Mouse (Mus musculus): Measurements from ENCODE around the gene Epb41l1. TPM values are rescaled to one million over a fixed set of nuclear protein-coding genes. Genes with fewer than 3 reads are reported as not detected.

Gene Epb41l1
- total and polyA plus RNA-seq, 2 experiments from 2014 or later: 10.0 to 211 TPM

GRCm38 (mm10) chr2:156490176-156490575, 69.5 kb downstream of the Epb41l1 start:
- Histone ChIP-seq H3K4me2 (ENCODE audit: low read depth) (peak overlapping the region; percentile 8; the same call in 1 of the 2 replicates), H3K9me3 (ENCODE audit: low read length) (no peaks in the 10 kb centered on the region), H3K36me3 (ENCODE audit: insufficient read depth) (peaks cover 11% of the 10 kb centered on the region), H3K4me1 (ENCODE audit: insufficient read depth) (0 out of 2 replicates have a peak, but pooled peaks cover 6% of the 10 kb centered on the region), H3K9ac (no peak overlapping the region), H3K4me3 (ENCODE audit: low read depth, low read length) (no peak overlapping the region), H3K27ac (ENCODE audit: low read depth, low read length) (peak overlapping the region; percentile 64), H3K27me3 (ENCODE audit: insufficient read depth, low read length) (no peaks in the 10 kb centered on the region)
- TF ChIP-seq CTCF (IDR thresholded peaks at IDR 0.05; ENCODE audit: low read depth): no peak
- ATAC-seq (peak; percentile 37; the same call in 1 of the 2 replicates), DNase-seq (no peak)
- WGBS: 51% methylated on average over 11 of the region's 11 CpGs

GRCm38 (mm10) chr2:156491796-156492195, 71.1 kb downstream of the Epb41l1 start:
- no peak overlapping the region for H3K4me2 ChIP-seq (ENCODE audit: low read depth)
- no peak overlapping the region for H3K4me3 ChIP-seq (ENCODE audit: low read depth, low read length)
- 0 out of 2 replicates have a peak, but pooled peaks cover 6% of the 10 kb centered on the region for H3K4me1 ChIP-seq (ENCODE audit: insufficient read depth)
- ATAC-seq (no peak), DNase-seq (no peak)
- H3K27ac ChIP-seq (ENCODE audit: low read depth, low read length): no peak overlapping the region
- peaks cover 25% of the 10 kb centered on the region for H3K36me3 ChIP-seq (ENCODE audit: insufficient read depth)
- H3K9me3 ChIP-seq (ENCODE audit: low read length): no peaks in the 10 kb centered on the region
- H3K27me3 ChIP-seq (ENCODE audit: insufficient read depth, low read length): no peaks in the 10 kb centered on the region
- H3K9ac ChIP-seq: no peak overlapping the region
- WGBS: 72% methylated on average over 5 of the region's 5 CpGs
- TF ChIP-seq CTCF (IDR thresholded peaks at IDR 0.05; ENCODE audit: low read depth): no peak

- no peak overlapping the region for H3K9ac ChIP-seq
- no peaks in the 10 kb centered on the region for H3K9me3 ChIP-seq (ENCODE audit: low read length)
- H3K36me3 ChIP-seq (ENCODE audit: insufficient read depth): peaks cover 38% of the 10 kb centered on the region
- no peak for DNase-seq
- 34% methylated on average over 9 of the region's 9 CpGs for WGBS
- TF ChIP-seq CTCF (IDR thresholded peaks at IDR 0.05; ENCODE audit: low read depth): no peak
- no peak overlapping the region for H3K4me3 ChIP-seq (ENCODE audit: low read depth, low read length)
- no peak overlapping the region for H3K27ac ChIP-seq (ENCODE audit: low read depth, low read length)
- H3K27me3 ChIP-seq (ENCODE audit: insufficient read depth, low read length): no peaks in the 10 kb centered on the region
- H3K4me1 ChIP-seq (ENCODE audit: insufficient read depth): 0 out of 2 replicates have a peak, but pooled peaks cover 6% of the 10 kb centered on the region
- 0 out of 2 replicates have a peak, but pooled peaks have one; percentile 11 for ATAC-seq
- no peak overlapping the region for H3K4me2 ChIP-seq (ENCODE audit: low read depth)
Observed at GRCm38 (mm10) chr2:156493766-156494165, 73.1 kb downstream of the Epb41l1 start.

- no peak overlapping the region for H3K9ac ChIP-seq
- no peak overlapping the region for H3K4me3 ChIP-seq (ENCODE audit: low read depth, low read length)
- no peak overlapping the region for H3K4me2 ChIP-seq (ENCODE audit: low read depth)
- ATAC-seq: no peak
- TF ChIP-seq CTCF (IDR thresholded peaks at IDR 0.05; ENCODE audit: low read depth): no peak
- H3K9me3 ChIP-seq (ENCODE audit: low read length): no peaks in the 10 kb centered on the region
- no peak overlapping the region for H3K27ac ChIP-seq (ENCODE audit: low read depth, low read length)
- H3K27me3 ChIP-seq (ENCODE audit: insufficient read depth, low read length): no peaks in the 10 kb centered on the region
- peaks cover 45% of the 10 kb centered on the region for H3K36me3 ChIP-seq (ENCODE audit: insufficient read depth)
- 82% methylated on average over 9 of the region's 9 CpGs for WGBS
- 0 out of 2 replicates have a peak, but pooled peaks cover 6% of the 10 kb centered on the region for H3K4me1 ChIP-seq (ENCODE audit: insufficient read depth)
- no peak for DNase-seq
Observed at GRCm38 (mm10) chr2:156494465-156494864, 73.8 kb downstream of the Epb41l1 start.

DNA sequence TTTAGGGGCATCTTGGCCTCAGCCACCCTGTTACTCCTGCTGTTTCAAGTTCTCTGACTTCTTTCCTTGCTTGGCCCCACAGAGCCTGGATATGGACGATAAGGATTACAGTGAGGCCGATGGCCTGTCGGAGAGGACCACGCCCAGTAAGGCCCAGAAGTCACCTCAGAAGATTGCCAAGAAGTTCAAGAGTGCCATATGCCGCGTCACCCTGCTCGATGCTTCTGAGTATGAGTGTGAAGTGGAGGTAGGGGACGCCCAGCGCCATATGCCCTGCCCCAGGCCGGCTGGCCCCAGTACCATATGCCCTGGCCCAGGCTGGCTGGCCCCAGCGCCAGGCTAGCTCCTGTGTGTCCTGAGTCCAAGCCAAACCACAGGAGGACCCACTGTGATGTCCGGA, 74.2 kb downstream of the Epb41l1 start:
- no peak for TF ChIP-seq CTCF (IDR thresholded peaks at IDR 0.05; ENCODE audit: low read depth)
- ATAC-seq (no peak), DNase-seq (no peak)
- no peak overlapping the region for H3K9ac ChIP-seq
- H3K9me3 ChIP-seq (ENCODE audit: low read length): no peaks in the 10 kb centered on the region
- no peak overlapping the region for H3K4me3 ChIP-seq (ENCODE audit: low read depth, low read length)
- no peak overlapping the region for H3K27ac ChIP-seq (ENCODE audit: low read depth, low read length)
- H3K36me3 ChIP-seq (ENCODE audit: insufficient read depth): peaks cover 49% of the 10 kb centered on the region
- H3K4me2 ChIP-seq (ENCODE audit: low read depth): no peak overlapping the region
- H3K27me3 ChIP-seq (ENCODE audit: insufficient read depth, low read length): no peaks in the 10 kb centered on the region
- WGBS: 91% methylated on average over 12 of the region's 12 CpGs
- 0 out of 2 replicates have a peak, but pooled peaks cover 4% of the 10 kb centered on the region for H3K4me1 ChIP-seq (ENCODE audit: insufficient read depth)

GRCm38 (mm10) chr2:156496816-156497566, 76.3 kb downstream of the Epb41l1 start:
- ATAC-seq (no peak), DNase-seq (no peak)
- Histone ChIP-seq H3K4me3 (ENCODE audit: low read depth, low read length) (no peak overlapping the region), H3K9ac (no peak overlapping the region), H3K4me1 (ENCODE audit: insufficient read depth) (no peaks in the 10 kb centered on the region), H3K9me3 (ENCODE audit: low read length) (no peaks in the 10 kb centered on the region), H3K27me3 (ENCODE audit: insufficient read depth, low read length) (no peaks in the 10 kb centered on the region), H3K27ac (ENCODE audit: low read depth, low read length) (no peak overlapping the region), H3K36me3 (ENCODE audit: insufficient read depth) (peaks cover 65% of the 10 kb centered on the region), H3K4me2 (ENCODE audit: low read depth) (no peak overlapping the region)
- TF ChIP-seq CTCF (IDR thresholded peaks at IDR 0.05; ENCODE audit: low read depth): no peak
- 36% methylated on average over 5 of the region's 5 CpGs for WGBS

DNA sequence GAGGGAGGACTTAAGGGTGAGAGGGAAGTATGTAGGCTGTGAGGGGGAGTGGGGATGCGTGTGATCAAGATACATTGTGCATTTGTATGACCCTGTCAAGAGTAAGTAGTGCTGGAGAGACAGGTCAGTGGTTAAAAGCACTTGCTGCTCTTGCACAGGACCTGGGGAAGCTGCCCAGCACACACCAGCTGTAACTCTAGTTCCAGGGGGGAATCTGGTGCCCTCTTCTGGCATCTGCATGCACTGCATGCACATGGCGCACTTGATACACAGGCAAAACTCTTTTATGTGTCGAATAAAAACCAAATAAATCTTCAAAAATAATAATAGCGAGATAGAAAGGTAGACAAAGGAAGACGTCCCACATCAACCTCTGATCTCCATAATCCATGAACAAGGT, 77.2 kb downstream of the Epb41l1 start:
- no peaks in the 10 kb centered on the region for H3K4me1 ChIP-seq (ENCODE audit: insufficient read depth)
- H3K36me3 ChIP-seq (ENCODE audit: insufficient read depth): peaks cover 75% of the 10 kb centered on the region
- DNase-seq (peak; percentile 76), ATAC-seq (peak; percentile 55)
- H3K4me2 ChIP-seq (ENCODE audit: low read depth): no peak overlapping the region
- WGBS: 46% methylated on average over 5 of the region's 5 CpGs
- H3K9ac ChIP-seq: no peak overlapping the region
- no peaks in the 10 kb centered on the region for H3K9me3 ChIP-seq (ENCODE audit: low read length)
- H3K27ac ChIP-seq (ENCODE audit: low read depth, low read length): no peak overlapping the region
- H3K27me3 ChIP-seq (ENCODE audit: insufficient read depth, low read length): no peaks in the 10 kb centered on the region
- peak; percentile 88 for TF ChIP-seq CTCF (IDR thresholded peaks at IDR 0.05; ENCODE audit: low read depth)
- H3K4me3 ChIP-seq (ENCODE audit: low read depth, low read length): no peak overlapping the region

Measured in forebrain, postnatal 0 days (tissue).